Mouse (Mus musculus): Measurements from ENCODE around the gene Gpr27.

Gpr27 gene

GRCm38 (mm10) chr6:99715191-99715590 lies 22.7 kb downstream of the Gpr27 start:
- TF ChIP-seq GATA4 (IDR thresholded peaks at IDR 0.05; ENCODE audit: insufficient replicate concordance, low read length): no peak

GRCm38 (mm10) chr6:99715913-99716312 lies 23.4 kb downstream of the Gpr27 start:
- TF ChIP-seq GATA4 (IDR thresholded peaks at IDR 0.05; ENCODE audit: insufficient replicate concordance, low read length): no peak

- no peak for TF ChIP-seq GATA4 (IDR thresholded peaks at IDR 0.05; ENCODE audit: insufficient replicate concordance, low read length)
Measured at GRCm38 (mm10) chr6:99721032-99721431, 28.6 kb downstream of the Gpr27 start.

GRCm38 (mm10) chr6:99722390-99722789 lies 29.9 kb downstream of the Gpr27 start:
- no peak for TF ChIP-seq GATA4 (IDR thresholded peaks at IDR 0.05; ENCODE audit: insufficient replicate concordance, low read length)

GRCm38 (mm10) chr6:99725971-99726561 lies 33.6 kb downstream of the Gpr27 start, which contains the start of gene Prok2:
Prok2 (minus strand) TSS chr6:99726392.
- no peak for TF ChIP-seq GATA4 (IDR thresholded peaks at IDR 0.05; ENCODE audit: insufficient replicate concordance, low read length)

- TF ChIP-seq GATA4 (IDR thresholded peaks at IDR 0.05; ENCODE audit: insufficient replicate concordance, low read length): no peak
Measured at GRCm38 (mm10) chr6:99726576-99727303, 34.3 kb downstream of the Gpr27 start.

- TF ChIP-seq GATA4 (IDR thresholded peaks at IDR 0.05; ENCODE audit: insufficient replicate concordance, low read length): no peak
Measured at GRCm38 (mm10) chr6:99729853-99730252, 37.4 kb downstream of the Gpr27 start.

GRCm38 (mm10) chr6:99731926-99732325 lies 39.4 kb downstream of the Gpr27 start:
- no peak for TF ChIP-seq GATA4 (IDR thresholded peaks at IDR 0.05; ENCODE audit: insufficient replicate concordance, low read length)

GRCm38 (mm10) chr6:99732673-99733072 lies 40.2 kb downstream of the Gpr27 start:
- TF ChIP-seq GATA4 (IDR thresholded peaks at IDR 0.05; ENCODE audit: insufficient replicate concordance, low read length): no peak

- TF ChIP-seq GATA4 (IDR thresholded peaks at IDR 0.05; ENCODE audit: insufficient replicate concordance, low read length): no peak
Measured at GRCm38 (mm10) chr6:99734666-99735065, 42.2 kb downstream of the Gpr27 start.

- TF ChIP-seq GATA4 (IDR thresholded peaks at IDR 0.05; ENCODE audit: insufficient replicate concordance, low read length): no peak
Measured at GRCm38 (mm10) chr6:99742866-99743265, 50.4 kb downstream of the Gpr27 start.

All from liver, adult (tissue).